Mouse (Mus musculus) limb, embryonic 13.5 days (tissue): ENCODE measurements around the gene Hist1h2br. TPM values are rescaled to one million over a fixed set of nuclear protein-coding genes. Genes with fewer than 3 reads are reported as not detected.
"Not testable (repeated sequence)": the region's sequence is repeated elsewhere in the genome, so short reads cannot be mapped to it uniquely, and the experiment has no call there.

ENCODE experiments used
- ATAC-seq: fragments of 200-750 bp; cut with Nextera tagmentation; 2 replicates; pipeline ENCODE4 v1.8.0; 2017; ENCODE audit warnings: low read depth, moderate number of reproducible peaks, moderate TSS enrichment; ENCODE audit not compliant: low FRiP score
- H3K27ac ChIP-seq: fragments of 300-500 bp; sonication (generic); 2 replicates; pipeline ENCODE4 v1.5.1; 2015; ENCODE audit warnings: inconsistent platforms, mild to moderate bottlenecking, moderate library complexity
- H3K27me3 ChIP-seq: fragments of 300-500 bp; sonication (generic); 2 replicates; pipeline ENCODE4 v1.6.1; 2015; ENCODE audit warnings: mild to moderate bottlenecking, inconsistent platforms
- H3K36me3 ChIP-seq: fragments of 300-500 bp; sonication (generic); 2 replicates; pipeline ENCODE4 v1.6.1; 2015; ENCODE audit warnings: inconsistent platforms, mild to moderate bottlenecking, moderate library complexity
- H3K4me1 ChIP-seq: fragments of 300-500 bp; sonication (generic); 2 replicates; pipeline ENCODE4 v1.6.1; 2015; ENCODE audit warnings: inconsistent platforms
- H3K4me2 ChIP-seq: fragments of 300-500 bp; sonication (generic); replicated peaks from 2 replicates; pipeline ENCODE4 v1.6.1; 2015; ENCODE audit warnings: inconsistent platforms, mild to moderate bottlenecking, moderate library complexity
- H3K4me3 ChIP-seq: fragments of 300-500 bp; sonication (generic); 2 replicates; pipeline ENCODE4 v1.5.1; 2015; ENCODE audit warnings: moderate library complexity, mild to moderate bottlenecking, inconsistent platforms
- H3K9ac ChIP-seq: fragments of 300-500 bp; sonication (generic); 2 replicates; pipeline ENCODE4 v1.6.1; 2015; ENCODE audit warnings: mild to moderate bottlenecking, inconsistent platforms
- H3K9me3 ChIP-seq: fragments of 300-500 bp; sonication (generic); 2 replicates; pipeline ENCODE4 v1.6.1; 2016; ENCODE audit warnings: inconsistent platforms
- WGBS: fragments of 180-500 bp; shearing (Covaris S2); methylation state at CpG from one replicate; pipeline ENCODE4 v1.1.7; 2015; 5-methylcytosine and 5-hydroxymethylcytosine counted together
- polyA plus RNA-seq: library from polyadenylated mRNA; unstranded; fragments of >200 nt; fragmentation: Nextera tagmentation; extraction: Ambion mirVana; gene quantifications from 2 replicates; pipeline ENCODE4 v1.2.1, GENCODE M21; 2015

Hist1h2br gene
- 34.8 and 36.3 TPM in 2 replicates for polyA plus RNA-seq

DNA sequence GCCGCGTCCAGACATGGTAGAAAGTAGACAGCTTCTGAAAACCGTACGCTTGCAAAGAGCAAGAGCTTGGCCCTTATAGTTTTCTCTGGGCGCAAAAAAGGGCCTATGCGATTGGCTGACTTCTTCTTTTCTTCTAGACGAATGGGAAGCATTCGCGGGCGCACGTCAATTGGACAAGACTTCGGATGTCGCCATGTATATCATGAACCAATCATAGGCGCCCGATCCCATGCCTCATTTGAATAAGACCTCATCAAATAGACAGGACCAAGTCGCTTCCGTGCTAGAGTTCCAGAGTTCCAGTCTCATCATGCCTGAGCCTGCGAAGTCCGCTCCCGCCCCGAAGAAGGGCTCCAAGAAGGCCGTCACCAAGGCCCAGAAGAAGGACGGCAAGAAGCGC lies at the start of gene Hist1h2br, which contains the start of gene Hist1h2ap:
Hist1h2br (plus strand) TSS at position 283 of the 400 bp plus-strand sequence.
Hist1h2ap (minus strand) TSS at position 47 of the 400 bp plus-strand sequence.
- H3K4me1 ChIP-seq, H3K9me3 ChIP-seq, H3K27me3 ChIP-seq, H3K36me3 ChIP-seq, H3K4me3 ChIP-seq, H3K9ac ChIP-seq, H3K27ac ChIP-seq, H3K4me2 ChIP-seq: not testable (repeated sequence)
- WGBS: no CpG with 5 or more reads among the region's 24 CpGs
- peak; percentile 95 for ATAC-seq

DNA sequence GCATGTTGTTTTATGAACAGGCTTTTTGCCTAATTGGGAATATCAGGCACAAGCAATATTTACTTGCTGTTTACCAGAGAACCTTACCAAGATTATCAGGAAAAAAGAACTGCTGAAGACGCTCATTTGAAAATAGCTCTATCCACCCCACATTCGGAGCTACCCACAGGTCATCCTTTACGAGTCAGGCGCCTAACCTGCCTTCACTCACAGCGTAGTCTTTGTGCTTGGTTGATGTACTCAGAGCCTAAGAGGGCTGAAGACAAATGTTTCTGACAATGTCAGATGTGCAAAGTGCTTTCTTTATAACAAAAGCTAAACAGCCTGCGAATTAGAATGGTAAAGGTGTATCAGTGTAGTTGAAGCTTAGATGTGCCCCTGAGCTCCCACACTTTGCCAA lies 49.2 kb upstream of the Hist1h2br start:
- WGBS: 30% methylated on average over 6 of the region's 6 CpGs
- no peaks in the 10 kb centered on the region for H3K36me3 ChIP-seq
- H3K27me3 ChIP-seq: no peaks in the 10 kb centered on the region
- ATAC-seq: no peak
- peak overlapping the region; percentile 49 for H3K4me3 ChIP-seq
- H3K4me2 ChIP-seq: peak overlapping the region; percentile 80
- H3K9me3 ChIP-seq: no peaks in the 10 kb centered on the region
- peak overlapping the region; percentile 77 for H3K9ac ChIP-seq
- peaks cover 37% of the 10 kb centered on the region for H3K4me1 ChIP-seq
- peak overlapping the region; percentile 87 for H3K27ac ChIP-seq

DNA sequence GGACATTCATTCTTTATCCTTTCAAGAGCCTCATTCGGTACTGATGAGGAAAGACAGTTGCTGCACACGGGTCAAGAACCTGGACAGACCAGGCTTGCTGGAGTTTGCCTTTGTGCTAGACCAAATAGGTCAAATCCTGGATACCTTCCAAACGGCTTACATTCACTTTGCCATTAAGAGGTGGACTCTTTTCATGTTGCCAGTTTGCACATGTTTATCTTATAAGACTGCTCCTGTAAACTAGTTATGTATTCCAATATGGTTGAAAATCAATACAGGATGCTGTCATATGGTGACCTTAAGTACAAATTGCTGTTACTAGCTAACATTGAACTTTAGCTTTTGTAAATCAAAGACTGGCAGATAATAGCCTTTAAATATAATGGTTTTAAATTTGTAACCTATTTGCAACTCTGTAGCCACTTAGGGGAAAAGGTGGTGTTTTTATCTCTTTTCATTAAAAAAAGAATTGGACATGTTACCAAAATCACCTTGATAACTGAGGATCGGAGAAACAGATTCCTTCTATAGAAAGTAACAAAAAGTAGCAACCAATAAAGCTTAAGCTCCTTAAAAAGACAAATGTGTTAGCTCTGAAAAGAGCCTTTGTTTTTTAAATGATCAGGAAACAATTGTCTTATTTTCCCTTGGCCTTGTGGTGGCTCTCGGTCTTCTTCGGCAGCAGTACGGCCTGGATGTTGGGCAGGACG lies 47.2 kb upstream of the Hist1h2br start:
- Histone ChIP-seq H3K4me3 (peak overlapping the region; percentile 43), H3K9ac (peak overlapping the region; percentile 67), H3K27ac (peak overlapping the region; percentile 85), H3K4me1 (peaks cover 40% of the 10 kb centered on the region), H3K27me3 (no peaks in the 10 kb centered on the region), H3K36me3 (no peaks in the 10 kb centered on the region), H3K9me3 (no peaks in the 10 kb centered on the region), H3K4me2 (peak overlapping the region; percentile 65)
- 9% methylated on average over 8 of the region's 8 CpGs for WGBS
- ATAC-seq: no peak

DNA sequence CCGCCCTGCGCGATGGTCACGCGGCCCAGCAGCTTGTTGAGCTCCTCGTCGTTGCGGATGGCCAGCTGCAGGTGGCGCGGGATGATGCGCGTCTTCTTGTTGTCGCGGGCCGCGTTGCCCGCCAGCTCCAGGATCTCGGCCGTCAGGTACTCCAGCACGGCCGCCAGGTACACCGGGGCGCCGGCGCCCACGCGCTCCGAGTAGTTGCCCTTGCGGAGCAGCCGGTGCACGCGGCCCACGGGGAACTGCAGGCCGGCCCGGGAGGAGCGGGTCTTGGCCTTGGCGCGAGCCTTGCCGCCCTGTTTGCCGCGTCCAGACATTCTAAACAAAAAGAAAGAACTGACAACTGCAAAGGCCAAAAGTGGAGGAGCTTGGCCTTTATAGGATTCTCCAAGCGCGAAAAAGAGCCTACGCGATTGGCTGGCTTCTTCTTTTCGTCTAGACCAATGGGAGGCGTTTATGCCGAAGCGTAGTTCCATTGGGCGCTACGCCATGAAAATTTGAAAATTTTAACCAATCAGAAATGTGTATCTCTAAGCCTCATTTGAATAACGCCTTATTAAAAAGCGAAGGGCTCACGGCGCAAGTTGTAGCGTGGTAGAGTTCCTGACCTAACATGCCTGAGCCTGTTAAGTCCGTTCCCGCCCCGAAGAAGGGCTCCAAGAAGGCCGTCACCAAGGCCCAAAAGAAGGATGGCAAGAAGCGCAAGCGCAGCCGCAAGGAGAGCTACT lies 46.5 kb upstream of the Hist1h2br start, which contains the start of the genes Hist1h2an and Hist1h2bp:
Hist1h2an (minus strand) TSS at position 320 of the 731 bp plus-strand sequence.
Hist1h2bp (plus strand) TSS at position 563 of the 731 bp plus-strand sequence.
- H3K36me3 ChIP-seq, H3K27me3 ChIP-seq, H3K9me3 ChIP-seq: not testable (repeated sequence)
- ATAC-seq: peak; percentile 95
- Histone ChIP-seq H3K27ac (peak within 1 kb of the TSS; percentile 85), H3K9ac (peak within 1 kb of the TSS; percentile 67), H3K4me2 (peak within 1 kb of the TSS; percentile 65), H3K4me3 (peak within 1 kb of the TSS; percentile 43), H3K4me1 (peaks cover 40% of the 10 kb centered on the region)
- WGBS: under 1% methylated on average over 42 of the region's 63 CpGs

DNA sequence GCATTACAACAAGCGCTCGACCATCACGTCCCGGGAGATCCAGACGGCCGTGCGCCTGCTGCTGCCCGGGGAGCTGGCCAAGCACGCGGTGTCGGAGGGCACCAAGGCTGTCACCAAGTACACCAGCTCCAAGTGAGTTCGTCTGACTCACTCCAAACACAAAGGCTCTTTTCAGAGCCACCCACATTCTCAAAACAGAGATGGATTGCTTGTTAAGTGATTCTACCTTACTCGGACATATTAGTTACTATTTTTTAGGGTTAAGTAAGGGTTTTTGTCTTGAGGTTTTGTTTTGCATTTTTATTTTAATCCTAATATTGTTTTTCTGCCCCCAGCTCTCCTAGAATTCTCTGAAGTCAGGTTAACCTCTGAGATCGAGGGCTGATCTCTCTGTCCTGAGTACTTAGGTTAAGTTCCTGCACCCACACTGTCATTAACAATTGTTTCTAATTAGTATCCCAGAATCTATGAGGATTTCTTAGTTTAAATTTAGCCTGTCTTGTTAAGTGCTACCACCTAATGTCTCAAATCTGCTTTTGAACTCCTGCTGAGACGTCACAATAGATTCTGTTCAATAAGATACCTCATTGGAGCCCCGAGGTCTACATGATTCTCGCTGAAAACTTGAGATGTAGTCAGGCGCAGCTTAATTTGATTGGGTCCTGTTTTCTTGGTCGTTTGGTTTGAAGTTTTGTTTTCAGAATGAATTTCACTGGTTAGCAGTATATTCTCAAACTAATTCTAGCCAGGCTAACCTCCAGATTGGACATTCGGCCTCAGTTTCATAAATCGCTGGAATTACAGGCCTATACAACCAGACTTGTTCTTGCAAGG lies 45.6 kb upstream of the Hist1h2br start:
- Histone ChIP-seq H3K27me3 (no peaks in the 10 kb centered on the region), H3K9me3 (no peaks in the 10 kb centered on the region), H3K4me1 (peaks cover 33% of the 10 kb centered on the region), H3K4me3 (peak overlapping the region; percentile 34), H3K9ac (peak overlapping the region; percentile 51; the same call in 1 of the 2 replicates), H3K27ac (peak overlapping the region; percentile 77), H3K4me2 (peak overlapping the region; percentile 65), H3K36me3 (no peaks in the 10 kb centered on the region)
- ATAC-seq: no peak
- WGBS: 15% methylated on average over 14 of the region's 21 CpGs

DNA sequence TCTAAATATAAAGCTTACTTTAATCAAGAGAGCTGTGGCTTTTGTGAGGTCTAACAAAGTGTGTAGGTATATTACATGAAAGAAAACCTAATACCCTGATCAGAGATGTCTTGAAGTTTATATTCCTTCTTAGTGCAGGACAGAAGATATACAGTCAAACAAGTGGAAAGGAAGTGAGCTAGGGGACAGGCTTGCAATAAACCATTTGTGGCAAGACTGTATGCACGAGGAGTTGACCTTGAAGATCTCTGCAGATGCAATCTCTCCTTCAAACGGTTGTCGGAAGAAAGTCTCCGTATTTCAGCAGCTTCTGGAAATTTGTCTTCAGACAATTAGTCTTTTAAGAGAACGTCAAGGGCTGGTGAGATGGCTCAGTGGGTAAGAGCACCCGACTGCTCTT lies 43.6 kb upstream of the Hist1h2br start:
- peaks cover 24% of the 10 kb centered on the region for H3K4me1 ChIP-seq
- no peak overlapping the region for H3K4me2 ChIP-seq
- no peak overlapping the region for H3K4me3 ChIP-seq
- H3K9me3 ChIP-seq: no peaks in the 10 kb centered on the region
- H3K27ac ChIP-seq: no peak overlapping the region
- H3K27me3 ChIP-seq: no peaks in the 10 kb centered on the region
- 57% methylated on average over 6 of the region's 6 CpGs for WGBS
- H3K9ac ChIP-seq: no peak overlapping the region
- H3K36me3 ChIP-seq: no peaks in the 10 kb centered on the region
- ATAC-seq: no peak

DNA sequence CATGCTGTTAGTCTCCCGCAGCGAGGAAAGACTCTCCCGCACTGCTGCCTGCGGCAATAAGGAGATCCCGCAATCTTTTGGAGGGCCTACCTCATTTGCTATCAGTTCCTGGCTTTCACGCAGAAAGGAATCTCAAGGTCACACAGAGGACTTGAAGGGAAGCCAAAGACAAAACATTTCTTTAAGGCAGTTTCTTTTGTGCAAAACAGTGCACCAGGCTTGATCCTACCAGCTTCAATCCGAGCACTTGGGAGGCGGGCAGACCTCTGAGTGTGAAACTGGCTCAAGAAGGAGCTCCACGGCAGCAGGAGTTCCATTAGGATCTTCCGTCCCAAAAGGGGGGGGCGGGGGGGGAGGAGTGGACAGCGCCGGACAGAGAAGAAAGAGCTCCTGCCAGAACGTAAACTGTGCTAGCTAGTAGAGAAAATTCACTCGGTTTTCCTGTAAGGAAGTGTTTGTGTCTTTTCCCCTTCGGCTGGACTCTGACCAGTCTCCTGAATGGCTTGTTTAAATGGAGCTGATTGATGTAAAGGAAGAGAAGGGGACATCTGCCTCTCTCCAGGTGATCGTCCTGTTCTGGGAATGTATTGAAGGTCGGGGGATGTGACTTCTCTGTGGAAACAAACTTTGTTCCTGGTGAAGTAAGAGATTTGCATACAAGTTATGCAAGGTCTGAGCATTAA lies 42.8 kb upstream of the Hist1h2br start:
- peak overlapping the region; percentile 35; the same call in 1 of the 2 replicates for H3K9ac ChIP-seq
- H3K4me3 ChIP-seq: peak overlapping the region; percentile 15; the same call in 1 of the 2 replicates
- H3K27ac ChIP-seq: 0 out of 2 replicates have a peak overlapping the region, but pooled peaks have one; percentile 28
- H3K4me2 ChIP-seq: peak overlapping the region; percentile 46
- no peaks in the 10 kb centered on the region for H3K9me3 ChIP-seq
- no peaks in the 10 kb centered on the region for H3K36me3 ChIP-seq
- ATAC-seq: no peak
- H3K27me3 ChIP-seq: no peaks in the 10 kb centered on the region
- peaks cover 21% of the 10 kb centered on the region for H3K4me1 ChIP-seq
- 14% methylated on average over 18 of the region's 18 CpGs for WGBS

DNA sequence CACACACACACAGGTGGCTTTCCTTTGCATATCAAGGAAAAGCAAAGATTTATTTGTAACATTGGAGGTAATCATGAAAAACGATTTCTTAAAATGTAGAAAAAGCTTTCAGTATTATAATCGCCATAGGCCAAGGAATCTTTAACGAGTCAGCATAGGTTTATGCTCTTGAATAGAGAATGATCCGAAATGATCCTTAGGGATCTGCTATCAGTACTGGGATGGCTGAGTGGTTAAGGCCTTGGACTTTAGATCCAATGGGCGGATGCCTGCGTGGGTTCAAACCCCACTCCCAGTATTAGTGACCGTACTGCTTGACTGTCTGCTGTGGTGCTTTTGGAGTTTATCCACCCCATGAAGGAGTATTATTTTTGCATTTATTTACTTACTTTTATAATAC lies 38.0 kb upstream of the Hist1h2br start:
- peaks cover 4% of the 10 kb centered on the region; the same call in 1 of the 2 replicates for H3K4me1 ChIP-seq
- no peaks in the 10 kb centered on the region for H3K9me3 ChIP-seq
- no peaks in the 10 kb centered on the region for H3K36me3 ChIP-seq
- no peak overlapping the region for H3K4me2 ChIP-seq
- no peak overlapping the region for H3K9ac ChIP-seq
- no peak for ATAC-seq
- H3K4me3 ChIP-seq: no peak overlapping the region
- H3K27me3 ChIP-seq: no peaks in the 10 kb centered on the region
- H3K27ac ChIP-seq: no peak overlapping the region
- WGBS: 90% methylated on average over 7 of the region's 7 CpGs

DNA sequence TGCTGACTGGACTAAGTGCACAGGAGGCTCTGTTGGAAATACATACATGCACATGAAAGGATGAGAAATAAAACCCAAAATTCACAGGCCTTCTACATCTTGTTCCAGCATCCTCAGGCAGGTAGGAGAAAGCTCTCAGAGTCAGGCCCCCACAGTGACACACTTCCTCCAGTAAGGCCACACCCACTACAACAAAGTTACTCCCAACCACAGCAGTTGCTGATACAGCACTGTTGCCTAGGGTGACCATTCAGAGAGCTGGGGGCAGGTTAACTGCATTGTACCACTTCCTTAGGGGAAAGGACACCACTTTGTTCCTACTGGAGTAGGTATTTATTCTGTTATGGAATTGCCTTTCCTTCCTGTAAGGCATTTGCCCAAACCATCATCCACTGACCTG lies 36.4 kb upstream of the Hist1h2br start:
- not testable (repeated sequence) for H3K9ac ChIP-seq, H3K27me3 ChIP-seq, H3K36me3 ChIP-seq, H3K27ac ChIP-seq, H3K4me3 ChIP-seq, ATAC-seq, H3K9me3 ChIP-seq, H3K4me1 ChIP-seq, H3K4me2 ChIP-seq

DNA sequence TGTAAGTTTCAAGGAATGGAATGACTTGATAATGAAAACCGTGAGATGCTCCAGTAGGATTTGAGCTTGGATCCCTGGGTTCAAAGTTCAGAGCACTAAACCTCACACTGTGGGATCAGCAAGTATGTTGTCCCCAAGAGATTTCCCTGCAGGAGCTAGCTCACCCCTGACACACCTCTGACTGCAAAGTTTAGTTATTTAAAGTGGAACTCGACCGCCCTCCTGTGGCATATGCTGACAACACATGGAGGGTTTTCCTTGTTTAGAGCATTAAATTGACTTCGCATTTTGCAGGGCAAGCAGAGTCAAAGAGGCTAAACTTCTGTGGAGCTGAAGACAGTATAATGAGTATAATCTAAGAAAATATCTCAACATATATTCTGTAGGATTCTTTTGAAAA lies 30.5 kb upstream of the Hist1h2br start:
- H3K27me3 ChIP-seq, H3K4me2 ChIP-seq, H3K4me3 ChIP-seq, H3K27ac ChIP-seq, H3K9me3 ChIP-seq, H3K4me1 ChIP-seq, H3K36me3 ChIP-seq, H3K9ac ChIP-seq: not testable (repeated sequence)
- WGBS: no CpG with 5 or more reads among the region's 4 CpGs
- peak; percentile 81 for ATAC-seq

DNA sequence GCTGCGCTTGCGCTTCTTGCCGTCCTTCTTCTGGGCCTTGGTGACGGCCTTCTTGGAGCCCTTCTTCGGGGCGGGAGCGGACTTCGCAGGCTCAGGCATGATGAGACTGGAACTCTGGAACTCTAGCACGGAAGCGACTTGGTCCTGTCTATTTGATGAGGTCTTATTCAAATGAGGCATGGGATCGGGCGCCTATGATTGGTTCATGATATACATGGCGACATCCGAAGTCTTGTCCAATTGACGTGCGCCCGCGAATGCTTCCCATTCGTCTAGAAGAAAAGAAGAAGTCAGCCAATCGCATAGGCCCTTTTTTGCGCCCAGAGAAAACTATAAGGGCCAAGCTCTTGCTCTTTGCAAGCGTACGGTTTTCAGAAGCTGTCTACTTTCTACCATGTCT lies 23.5 kb upstream of the Hist1h2br start, which contains the start of the genes Hist1h2bq and Hist1h2ao:
Hist1h2bq (minus strand) TSS at position 125 of the 400 bp plus-strand sequence.
Hist1h2ao (plus strand) TSS at position 393 of the 400 bp plus-strand sequence.
- WGBS: no CpG with 5 or more reads among the region's 23 CpGs
- not testable (repeated sequence) for H3K4me2 ChIP-seq, H3K9me3 ChIP-seq, H3K4me1 ChIP-seq, H3K9ac ChIP-seq, H3K36me3 ChIP-seq, H3K4me3 ChIP-seq, H3K27me3 ChIP-seq, H3K27ac ChIP-seq
- peak; percentile 97 for ATAC-seq
